Mouse (Mus musculus) midbrain, postnatal 0 days (tissue): ENCODE results near the gene Sox10. TPM values are rescaled to one million over a fixed set of nuclear protein-coding genes. Genes with fewer than 3 reads are reported as not detected.
A peak's percentile ranks its signal among the peaks of the same experiment; 100 is the strongest.

Experiments
- ATAC-seq: fragments of 200-750 bp; cut with Nextera tagmentation; 2 replicates; pipeline ENCODE4 v1.8.0; 2017; ENCODE audit warnings: moderate number of reproducible peaks, mild to moderate bottlenecking, moderate TSS enrichment, moderate library complexity; ENCODE audit not compliant: low FRiP score
- DNase-seq: peaks from one replicate; pipeline ENCODE4 v3.0.0-alpha.2; 2015; ENCODE audit warnings: low spot score
- H3K27ac ChIP-seq: fragments of 300-500 bp; sonication (generic); 2 replicates; pipeline ENCODE4 v1.5.1; 2014; ENCODE audit warnings: low read depth, mild to moderate bottlenecking, low read length, mixed read lengths
- H3K27me3 ChIP-seq: fragments of 300-500 bp; sonication (generic); 2 replicates; pipeline ENCODE4 v1.6.1; 2014; ENCODE audit warnings: low read length, control low read depth, mixed read lengths; ENCODE audit not compliant: insufficient read depth
- H3K36me3 ChIP-seq: fragments of 300-500 bp; sonication (generic); 2 replicates; pipeline ENCODE4 v1.6.1; 2014; ENCODE audit warnings: low read length, control low read depth, mixed read lengths; ENCODE audit not compliant: insufficient read depth
- H3K4me1 ChIP-seq: fragments of 300-500 bp; sonication (generic); 2 replicates; pipeline ENCODE4 v1.6.1; 2014; ENCODE audit warnings: mild to moderate bottlenecking, control low read depth, antibody characterized with exemption, low read length, mixed read lengths; ENCODE audit not compliant: insufficient read depth
- H3K4me2 ChIP-seq: fragments of 300-500 bp; sonication (generic); 2 replicates; pipeline ENCODE4 v1.6.1; 2014; ENCODE audit warnings: low read depth, mild to moderate bottlenecking, low read length, mixed read lengths; ENCODE audit not compliant: poor library complexity, severe bottlenecking
- H3K4me3 ChIP-seq: fragments of 300-500 bp; sonication (generic); 2 replicates; pipeline ENCODE4 v1.5.1; 2014; ENCODE audit warnings: low read depth, mild to moderate bottlenecking, low read length, moderate library complexity
- H3K9ac ChIP-seq: fragments of 300-500 bp; sonication (generic); replicated peaks from 2 replicates; pipeline ENCODE4 v1.6.1; 2014; ENCODE audit warnings: mild to moderate bottlenecking, low read length, moderate library complexity, mixed read lengths; ENCODE audit not compliant: poor library complexity, severe bottlenecking
- H3K9me3 ChIP-seq: fragments of 300-500 bp; sonication (generic); 2 replicates; pipeline ENCODE4 v1.6.1; 2016; ENCODE audit warnings: low read length, control low read depth
- CTCF ChIP-seq: IDR thresholded peaks from 2 replicates; pipeline ENCODE4 v1.5.1; 2016; ENCODE audit warnings: antibody characterized with exemption, mild to moderate bottlenecking
- whole genome bisulfite sequencing: fragments of 180-500 bp; shearing (Covaris S2); extraction: QIAGEN DNeasy Blood & Tissue Kit; methylation state at CpG from one replicate; pipeline ENCODE4 v1.1.7; 2014; 5-methylcytosine and 5-hydroxymethylcytosine counted together
- polyA plus RNA-seq: library from polyadenylated mRNA; unstranded; fragments of >200 nt; fragmentation: Nextera tagmentation; extraction: Ambion mirVana; gene quantifications from 2 replicates; pipeline ENCODE4 v1.2.1, GENCODE M21; 2015
- total RNA-seq: library from RNA; depleted of rRNA; stranded (reverse); fragments of >200 nt; gene quantifications from 2 replicates; pipeline ENCODE4 v1.2.3, GENCODE M21; 2014; rRNA removed

The Sox10 gene
- total RNA-seq (19.2 and 21.1 TPM in 2 replicates), polyA plus RNA-seq (6.8 and 8.9 TPM in 2 replicates)

- H3K9me3 ChIP-seq, result no peaks in the 10 kb centered on the region
- ATAC-seq (no peak), DNase-seq (no peak)
- 0 out of 2 replicates have a peak within 1 kb of the TSS, but pooled peaks have one; percentile 13 for H3K9ac ChIP-seq
- peaks cover 38% of the 10 kb centered on the region for H3K27me3 ChIP-seq
- TF ChIP-seq CTCF, result no peak
- 51% methylated on average over 5 of the region's 5 CpGs for WGBS
- H3K36me3 ChIP-seq, result no peaks in the 10 kb centered on the region
- peak within 1 kb of the TSS; percentile 21; the same call in 1 of the 2 replicates for H3K4me3 ChIP-seq
- no peaks in the 10 kb centered on the region for H3K4me1 ChIP-seq
- H3K4me2 ChIP-seq, result no peak within 1 kb of the TSS
- no peak within 1 kb of the TSS for H3K27ac ChIP-seq
Measured at GRCm38 (mm10) chr15:79165140-79165539, at the start of gene Sox10. Sox10 (minus strand) TSS chr15:79165240.

DNA sequence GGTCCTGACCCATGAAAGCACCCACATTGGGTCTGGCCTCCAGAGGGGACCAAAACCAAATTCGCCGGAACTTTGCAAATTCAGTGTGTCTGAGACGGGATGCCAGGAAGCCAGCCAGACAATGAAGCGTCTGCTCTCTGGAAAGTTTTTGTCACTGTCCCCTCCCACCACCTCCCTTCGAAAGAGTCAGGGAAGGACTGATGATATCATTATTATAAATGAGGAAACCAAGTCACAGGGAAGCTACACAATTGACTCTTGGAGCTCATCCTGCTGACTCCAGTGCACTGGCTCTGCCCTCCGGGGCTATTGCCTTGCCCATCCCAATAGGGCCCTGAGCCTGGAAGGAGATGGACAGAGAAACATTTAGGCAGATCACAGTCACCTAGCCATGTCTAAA lies 48.6 kb upstream of the Sox10 start:
- H3K9ac ChIP-seq, result no peak overlapping the region
- ATAC-seq (no peak), DNase-seq (no peak)
- no peak for TF ChIP-seq CTCF
- no peaks in the 10 kb centered on the region for H3K9me3 ChIP-seq
- H3K27me3 ChIP-seq, result no peaks in the 10 kb centered on the region
- H3K27ac ChIP-seq, result no peak overlapping the region
- no peaks in the 10 kb centered on the region for H3K4me1 ChIP-seq
- H3K36me3 ChIP-seq, result no peaks in the 10 kb centered on the region
- no peak overlapping the region for H3K4me2 ChIP-seq
- 71% methylated on average over 6 of the region's 6 CpGs for WGBS
- H3K4me3 ChIP-seq, result no peak overlapping the region

- ATAC-seq, result no peak
- Histone ChIP-seq H3K4me1 (no peaks in the 10 kb centered on the region), H3K4me3 (no peak overlapping the region), H3K4me2 (no peak overlapping the region), H3K9ac (no peak overlapping the region), H3K27me3 (no peaks in the 10 kb centered on the region), H3K36me3 (no peaks in the 10 kb centered on the region), H3K9me3 (no peaks in the 10 kb centered on the region), H3K27ac (no peak overlapping the region)
- peak; percentile 24 for DNase-seq
- WGBS, result 85% methylated on average over 26 of the region's 26 CpGs
- TF ChIP-seq CTCF, result no peak
Measured at GRCm38 (mm10) chr15:79212750-79213446, 47.9 kb upstream of the Sox10 start.

GRCm38 (mm10) chr15:79210357-79210756 lies 45.3 kb upstream of the Sox10 start:
- Histone ChIP-seq H3K27me3 (no peaks in the 10 kb centered on the region), H3K9ac (no peak overlapping the region), H3K4me2 (no peak overlapping the region), H3K36me3 (no peaks in the 10 kb centered on the region), H3K4me1 (no peaks in the 10 kb centered on the region), H3K27ac (no peak overlapping the region), H3K4me3 (no peak overlapping the region), H3K9me3 (no peaks in the 10 kb centered on the region)
- TF ChIP-seq CTCF, result no peak
- ATAC-seq (no peak), DNase-seq (no peak)
- 69% methylated on average over 2 of the region's 2 CpGs for WGBS

DNA sequence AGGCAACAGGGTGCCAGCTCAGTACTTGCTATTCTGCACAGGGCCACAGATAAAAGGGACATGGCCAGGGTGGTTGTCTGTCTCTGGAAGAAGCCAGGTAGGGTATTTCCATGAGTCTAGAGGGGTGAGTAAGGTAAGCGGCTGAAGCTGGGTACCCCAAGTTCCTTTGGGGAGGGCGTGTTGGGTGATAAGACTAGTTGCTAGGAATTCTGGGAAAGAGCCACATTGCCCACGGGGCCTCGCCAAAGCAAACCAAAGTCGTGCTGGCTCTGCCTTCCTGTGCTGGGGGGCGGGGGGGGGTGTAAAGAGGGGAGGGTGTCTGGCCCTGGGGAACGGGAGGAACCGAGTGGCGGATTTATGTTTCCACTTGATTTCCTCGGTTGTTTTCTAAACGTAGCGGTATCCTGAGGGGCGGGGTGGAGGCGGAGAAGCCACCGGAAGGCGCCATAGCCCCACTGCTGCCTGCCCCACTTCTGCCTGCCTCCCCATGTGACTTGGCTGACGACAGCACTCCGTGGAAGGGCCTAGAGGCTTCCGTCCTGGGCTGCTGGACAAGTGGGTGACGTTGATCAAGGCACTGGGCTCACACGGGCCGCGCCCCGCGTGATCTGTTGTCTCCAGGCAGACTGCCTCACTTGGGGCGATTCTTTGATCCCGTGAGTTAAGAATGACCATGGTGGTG lies 43.9 kb upstream of the Sox10 start:
- Histone ChIP-seq H3K9me3 (no peaks in the 10 kb centered on the region), H3K36me3 (no peaks in the 10 kb centered on the region), H3K27me3 (no peaks in the 10 kb centered on the region), H3K9ac (no peak overlapping the region), H3K4me1 (no peaks in the 10 kb centered on the region), H3K4me2 (no peak overlapping the region), H3K27ac (no peak overlapping the region), H3K4me3 (no peak overlapping the region)
- ATAC-seq (no peak), DNase-seq (no peak)
- WGBS, result 81% methylated on average over 27 of the region's 27 CpGs
- TF ChIP-seq CTCF, result no peak

DNA sequence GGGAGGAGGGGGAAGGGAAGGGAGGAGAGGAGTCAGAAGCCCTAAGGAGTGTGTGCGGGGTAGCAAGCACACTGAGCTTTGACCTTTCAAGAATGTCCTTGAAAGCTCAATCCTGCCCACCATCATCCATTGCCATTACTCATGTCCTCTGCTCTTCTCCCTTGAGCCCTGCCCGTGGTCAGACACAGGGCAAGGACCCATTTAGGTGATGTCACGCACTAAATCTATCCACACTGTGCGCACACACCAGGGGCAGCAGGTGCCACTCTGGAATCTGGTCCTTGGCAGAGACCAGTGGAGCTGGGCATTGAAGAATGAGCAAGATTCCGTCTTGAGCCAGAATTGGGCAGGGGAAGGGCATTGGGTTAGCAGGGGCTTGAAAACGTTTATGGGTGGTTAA lies 43.2 kb upstream of the Sox10 start:
- Histone ChIP-seq H3K4me3 (no peak overlapping the region), H3K27ac (no peak overlapping the region), H3K36me3 (no peaks in the 10 kb centered on the region), H3K9ac (no peak overlapping the region), H3K27me3 (no peaks in the 10 kb centered on the region), H3K9me3 (no peaks in the 10 kb centered on the region), H3K4me1 (no peaks in the 10 kb centered on the region), H3K4me2 (no peak overlapping the region)
- ATAC-seq, result no peak
- 84% methylated on average over 6 of the region's 6 CpGs for WGBS
- no peak for TF ChIP-seq CTCF
- DNase-seq, result no peak
